Mouse (Mus musculus) MEL (cell line): ENCODE measurements around the gene Wdr60. TPM values are rescaled to one million over a fixed set of nuclear protein-coding genes. Genes with fewer than 3 reads are reported as not detected.

Source experiments
- DNase-seq: peaks from one replicate; pipeline ENCODE4 v3.0.0; 2011; ENCODE audit warnings: low read depth, low spot score
- H3K27ac ChIP-seq: 2 replicates; pipeline ENCODE4 v1.5.1; 2012; ENCODE audit warnings: low read depth, mild to moderate bottlenecking, control low read depth, low read length, moderate library complexity; ENCODE audit not compliant: control insufficient read depth
- H3K27me3 ChIP-seq, 2 experiments: fragments of 150-350 bp in 1 of 2; sonication (generic) in 1 of 2; 2 replicates each; pipeline ENCODE4 v1.6.1; 2012; ENCODE audit warnings: low read length in 2 of 2, mild to moderate bottlenecking in 2 of 2, improper control_type of control experiment in 1 of 2, moderate library complexity in 1 of 2; ENCODE audit not compliant: insufficient read depth in 2 of 2, control insufficient read depth in 1 of 2
- H3K36me3 ChIP-seq, 2 experiments: 2 replicates each; pipeline ENCODE4 v1.6.1; 2012 to 2014; ENCODE audit warnings: low read length in 2 of 2, improper control_type of control experiment in 1 of 2, inconsistent platforms in 1 of 2, mild to moderate bottlenecking in 1 of 2; ENCODE audit not compliant: insufficient read depth in 2 of 2, control insufficient read depth in 1 of 2
- H3K4me1 ChIP-seq, 2 experiments: fragments of 150-350 bp in 1 of 2; sonication (generic) in 1 of 2; 2 replicates each; pipeline ENCODE4 v1.6.1; 2012; ENCODE audit warnings: low read length in 2 of 2, improper control_type of control experiment in 1 of 2, mild to moderate bottlenecking in 1 of 2; ENCODE audit not compliant: insufficient read depth in 2 of 2, control insufficient read depth in 1 of 2
- H3K4me3 ChIP-seq, 2 experiments: fragments of 150-350 bp in 1 of 2; sonication (generic) in 1 of 2; 2 replicates each; pipeline ENCODE4 v1.5.1; 2012; ENCODE audit warnings: low read depth in 2 of 2, low read length in 2 of 2, mild to moderate bottlenecking in 2 of 2, moderate library complexity in 2 of 2, control low read depth in 1 of 2, improper control_type of control experiment in 1 of 2; ENCODE audit not compliant: control insufficient read depth in 1 of 2, insufficient read depth in 1 of 2
- H3K79me2 ChIP-seq: 2 replicates; pipeline ENCODE4 v1.6.1; 2012; ENCODE audit warnings: mild to moderate bottlenecking, low read length, moderate library complexity; ENCODE audit not compliant: control insufficient read depth, poor library complexity, insufficient read depth
- H3K9ac ChIP-seq: 2 replicates; pipeline ENCODE4 v1.6.1; 2012; ENCODE audit warnings: low read depth, mild to moderate bottlenecking, control low read depth, low read length, moderate library complexity; ENCODE audit not compliant: control insufficient read depth, poor library complexity, severe bottlenecking
- H3K9me3 ChIP-seq: fragments of 150-350 bp; sonication (generic); replicated peaks from 2 replicates; pipeline ENCODE4 v1.6.1; 2012; ENCODE audit warnings: mild to moderate bottlenecking, low read length, improper control_type of control experiment, moderate library complexity; ENCODE audit not compliant: insufficient read depth
- BHLHE40 ChIP-seq: IDR thresholded peaks from 2 replicates; pipeline ENCODE4 v1.6.1; 2012; ENCODE audit warnings: low read depth, mild to moderate bottlenecking, inconsistent platforms, low read length, improper control_type of control experiment, borderline replicate concordance
- CHD1 ChIP-seq: IDR thresholded peaks from 2 replicates; pipeline ENCODE4 v1.6.1; 2012; ENCODE audit warnings: low read depth, mild to moderate bottlenecking, inconsistent platforms, low read length, improper control_type of control experiment
- CTCF ChIP-seq, 3 experiments: IDR thresholded peaks in 2 of 3; conservative IDR thresholded peaks in 1 of 3; 2 replicates each; pipeline ENCODE4 v1.5.1; 2011 to 2012; ENCODE audit warnings: low read length in 3 of 3, low read depth in 2 of 3, mild to moderate bottlenecking in 2 of 3, improper control_type of control experiment in 1 of 3, inconsistent platforms in 1 of 3, mixed read lengths in 1 of 3, moderate library complexity in 1 of 3; ENCODE audit not compliant: control insufficient read depth in 1 of 3, insufficient read depth in 1 of 3, poor library complexity in 1 of 3, severe bottlenecking in 1 of 3
- ELF1 ChIP-seq: IDR thresholded peaks from 2 replicates; pipeline ENCODE4 v1.6.1; 2014; ENCODE audit warnings: low read depth, mild to moderate bottlenecking, inconsistent platforms, low read length, improper control_type of control experiment, moderate library complexity
- EP300 ChIP-seq, 2 experiments: IDR thresholded peaks; 2 replicates each; pipeline ENCODE4 v1.6.1; 2011; ENCODE audit warnings: improper control_type of control experiment in 2 of 2, low read length in 2 of 2, low read depth in 1 of 2, mild to moderate bottlenecking in 1 of 2
- GATA1 ChIP-seq: IDR thresholded peaks from 2 replicates; pipeline ENCODE4 v1.6.1; 2011; ENCODE audit warnings: low read depth, low read length, improper control_type of control experiment
- HCFC1 ChIP-seq: IDR thresholded peaks from 2 replicates; pipeline ENCODE4 v1.6.1; 2012; ENCODE audit warnings: low read depth, mild to moderate bottlenecking, inconsistent platforms, low read length, improper control_type of control experiment, moderate library complexity
- MYB ChIP-seq: IDR thresholded peaks from 2 replicates; pipeline ENCODE4 v1.6.1; 2011; ENCODE audit warnings: mild to moderate bottlenecking, low read depth, low read length, improper control_type of control experiment
- POLR2A ChIP-seq, 2 experiments: IDR thresholded peaks; 2 replicates each; pipeline ENCODE4 v1.6.1; 2011 to 2012; ENCODE audit warnings: low read length in 2 of 2, mild to moderate bottlenecking in 2 of 2, control low read depth in 1 of 2, improper control_type of control experiment in 1 of 2, low read depth in 1 of 2, moderate library complexity in 1 of 2; ENCODE audit not compliant: control insufficient read depth in 1 of 2, insufficient read depth in 1 of 2, poor library complexity in 1 of 2
- POLR2AphosphoS5 ChIP-seq: IDR thresholded peaks from 2 replicates; pipeline ENCODE4 v1.6.1; 2012; ENCODE audit warnings: low read depth, borderline replicate concordance, mild to moderate bottlenecking, inconsistent platforms, low read length, moderate library complexity, mixed read lengths
- TAL1 ChIP-seq: IDR thresholded peaks from 2 replicates; pipeline ENCODE4 v1.6.1; 2012; ENCODE audit warnings: mild to moderate bottlenecking, inconsistent platforms, low read length, moderate library complexity, mixed read lengths
- TBP ChIP-seq: IDR thresholded peaks from 2 replicates; pipeline ENCODE4 v1.8.0; 2011; ENCODE audit warnings: low read depth, low read length, improper control_type of control experiment
- UBTF ChIP-seq: IDR thresholded peaks from 2 replicates; pipeline ENCODE4 v1.6.1; 2012; ENCODE audit warnings: low read depth, mild to moderate bottlenecking, inconsistent platforms, low read length, improper control_type of control experiment, moderate library complexity, borderline replicate concordance; ENCODE audit not compliant: insufficient read depth
- USF1 ChIP-seq: IDR thresholded peaks from 2 replicates; pipeline ENCODE4 v1.6.1; 2014; ENCODE audit warnings: low read depth, mild to moderate bottlenecking, inconsistent platforms, low read length, improper control_type of control experiment, moderate library complexity
- USF2 ChIP-seq, 2 experiments: IDR thresholded peaks; 2 replicates each; pipeline ENCODE4 v1.6.1; 2011 to 2012; ENCODE audit warnings: improper control_type of control experiment in 2 of 2, low read length in 2 of 2, borderline replicate concordance in 1 of 2, inconsistent platforms in 1 of 2, low read depth in 1 of 2, mild to moderate bottlenecking in 1 of 2; ENCODE audit not compliant: insufficient read depth in 1 of 2
- polyA plus RNA-seq, 2 experiments: library from polyadenylated mRNA; stranded (reverse) in 1 of 2; unstranded in 1 of 2; fragments of >175 nt in 1 of 2; fragments of >200 nt in 1 of 2; gene quantifications; 2 replicates each; pipeline versions ENCODE4 v1.2.1 to v1.2.4; 2012; ENCODE audit warnings: low replicate concordance in 2 of 2, low read depth in 1 of 2; ENCODE audit not compliant: insufficient read length in 2 of 2, insufficient read depth in 1 of 2, missing spikeins in 1 of 2
- total RNA-seq: library from RNA; depleted of rRNA; stranded (reverse); fragments of 300-350 nt; gene quantifications from 2 replicates; pipeline ENCODE4 v1.2.3, GENCODE M21; 2012

The Wdr60 gene
- total and polyA plus RNA-seq, 3 experiments: 19.8 to 21.0 TPM; not detected in 1

GRCm38 (mm10) chr12:116223107-116223506, 39.7 kb downstream of the Wdr60 start:
- Histone ChIP-seq H3K36me3 (0 out of 4 replicates have a peak, but pooled peaks cover 0 to 3% of the 10 kb centered on the region in 2 experiments), H3K4me1 (no peaks in the 10 kb centered on the region), H3K79me2 (no peaks in the 10 kb centered on the region), H3K4me3 (no peak overlapping the region), H3K9me3 (no peaks in the 10 kb centered on the region), H3K27ac (no peak overlapping the region), H3K27me3 (no peaks in the 10 kb centered on the region), H3K9ac (no peak overlapping the region)
- TF ChIP-seq POLR2A (IDR thresholded peaks at IDR 0.05; ENCODE audit: control insufficient read depth in 1 of 2, insufficient read depth in 1 of 2, low read depth in 1 of 2, low read length in 2 of 2, poor library complexity in 1 of 2) (no peak), BHLHE40 (no peak), TAL1 (no peak), EP300 (IDR thresholded peaks at IDR 0.05; ENCODE audit: low read depth in 1 of 2, low read length in 2 of 2) (no peak), GATA1 (no peak), CHD1 (no peak), UBTF (no peak), TBP (no peak), USF1 (no peak), HCFC1 (no peak), USF2 (IDR thresholded peaks at IDR 0.05; ENCODE audit: borderline replicate concordance in 1 of 2, insufficient read depth in 1 of 2, low read depth in 1 of 2, low read length in 2 of 2) (no peak), CTCF (IDR thresholded peaks at IDR 0.05 in 2 of 3, conservative IDR thresholded peaks at IDR 0.05 in 1 of 3; ENCODE audit: control insufficient read depth in 1 of 3, insufficient read depth in 1 of 3, low read depth in 2 of 3, low read length in 3 of 3, poor library complexity in 1 of 3, severe bottlenecking in 1 of 3) (no peak), MYB (no peak), POLR2AphosphoS5 (no peak)
- no peak for DNase-seq

- Histone ChIP-seq H3K27me3 (no peaks in the 10 kb centered on the region), H3K79me2 (no peaks in the 10 kb centered on the region), H3K36me3 (peaks cover 0 to 2% of the 10 kb centered on the region in 2 experiments; a peak in 1 of 4 replicates), H3K4me1 (no peaks in the 10 kb centered on the region), H3K27ac (no peak overlapping the region), H3K4me3 (no peak overlapping the region)
- no peak for DNase-seq
- no peak for TF ChIP-seq EP300 (IDR thresholded peaks at IDR 0.05; ENCODE audit: low read depth in 1 of 2, low read length in 2 of 2)
- TF ChIP-seq ELF1: no peak
- TF ChIP-seq USF1: no peak
- no peak for TF ChIP-seq TAL1
- TF ChIP-seq, all 39 proteins: peak for 0
- H3K9me3 ChIP-seq: no peaks in the 10 kb centered on the region
- no peak overlapping the region for H3K9ac ChIP-seq
Measured at GRCm38 (mm10) chr12:116207486-116207885, 55.3 kb downstream of the Wdr60 start.
